Mouse (Mus musculus) forebrain, embryonic 15.5 days (tissue): ENCODE results near the gene Cfap43. TPM values are rescaled to one million over a fixed set of nuclear protein-coding genes. Genes with fewer than 3 reads are reported as not detected.

Source experiments
- ATAC-seq: fragments of 200-750 bp; cut with Nextera tagmentation; replicated peaks from 2 replicates; pipeline ENCODE4 v1.8.0; 2017; ENCODE audit warnings: mild to moderate bottlenecking, moderate TSS enrichment, moderate library complexity
- H3K27ac ChIP-seq: fragments of 300-500 bp; sonication (generic); replicated peaks from 2 replicates; pipeline ENCODE4 v1.5.1; 2015; ENCODE audit warnings: mild to moderate bottlenecking, inconsistent platforms
- H3K27me3 ChIP-seq: fragments of 300-500 bp; sonication (generic); 2 replicates; pipeline ENCODE4 v1.6.1; 2015; ENCODE audit warnings: inconsistent platforms
- H3K36me3 ChIP-seq: fragments of 300-500 bp; sonication (generic); 2 replicates; pipeline ENCODE4 v1.6.1; 2015; ENCODE audit warnings: mild to moderate bottlenecking, inconsistent platforms
- H3K4me1 ChIP-seq: fragments of 300-500 bp; sonication (generic); 2 replicates; pipeline ENCODE4 v1.6.1; 2015; ENCODE audit warnings: inconsistent platforms
- H3K4me2 ChIP-seq: fragments of 300-500 bp; sonication (generic); replicated peaks from 2 replicates; pipeline ENCODE4 v1.6.1; 2015; ENCODE audit warnings: mild to moderate bottlenecking, inconsistent platforms
- H3K4me3 ChIP-seq: fragments of 300-500 bp; sonication (generic); 2 replicates; pipeline ENCODE4 v1.5.1; 2015; ENCODE audit warnings: mild to moderate bottlenecking, inconsistent platforms
- H3K9ac ChIP-seq: fragments of 300-500 bp; sonication (generic); replicated peaks from 2 replicates; pipeline ENCODE4 v1.6.1; 2015; ENCODE audit warnings: mild to moderate bottlenecking, inconsistent platforms
- H3K9me3 ChIP-seq: fragments of 300-500 bp; sonication (generic); 2 replicates; pipeline ENCODE4 v1.6.1; 2016; ENCODE audit warnings: inconsistent platforms
- WGBS: fragments of 180-500 bp; shearing (Covaris S2); methylation state at CpG from one replicate; pipeline ENCODE4 v1.1.7; 2015; ENCODE audit warnings: mixed read lengths; 5-methylcytosine and 5-hydroxymethylcytosine counted together
- polyA plus RNA-seq: library from polyadenylated mRNA; unstranded; fragments of >200 nt; fragmentation: Nextera tagmentation; extraction: Ambion mirVana; gene quantifications from 2 replicates; pipeline ENCODE4 v1.2.1, GENCODE M21; 2015

Cfap43 gene
- polyA plus RNA-seq, 1 experiment from 2014 or later: 2.6 TPM

DNA sequence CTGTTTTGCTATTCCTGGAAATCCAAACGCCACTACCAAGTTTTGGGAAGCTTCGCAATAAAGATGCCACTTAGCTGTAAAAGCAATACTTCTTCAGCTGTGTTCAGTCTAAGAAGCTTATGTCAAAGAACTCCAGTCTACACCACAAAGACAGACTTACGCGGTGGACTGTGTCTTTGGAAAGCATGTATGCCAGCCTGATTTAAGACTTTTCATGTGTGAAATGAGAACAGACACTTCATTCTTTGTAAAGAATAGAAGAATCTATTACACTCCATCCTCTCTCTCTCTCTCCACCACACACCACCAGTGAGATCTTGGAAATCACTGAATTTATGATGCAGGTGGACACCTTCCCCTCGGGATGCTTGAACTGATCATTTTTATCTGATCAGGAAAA lies 168.7 kb downstream of the Cfap43 start:
- no peaks in the 10 kb centered on the region for H3K9me3 ChIP-seq
- H3K4me1 ChIP-seq: no peaks in the 10 kb centered on the region
- no peak overlapping the region for H3K4me2 ChIP-seq
- no peaks in the 10 kb centered on the region for H3K36me3 ChIP-seq
- ATAC-seq: no peak
- H3K9ac ChIP-seq: no peak overlapping the region
- no peaks in the 10 kb centered on the region for H3K27me3 ChIP-seq
- WGBS: 20% methylated on average over 5 of the region's 5 CpGs
- H3K27ac ChIP-seq: no peak overlapping the region
- no peak overlapping the region for H3K4me3 ChIP-seq

DNA sequence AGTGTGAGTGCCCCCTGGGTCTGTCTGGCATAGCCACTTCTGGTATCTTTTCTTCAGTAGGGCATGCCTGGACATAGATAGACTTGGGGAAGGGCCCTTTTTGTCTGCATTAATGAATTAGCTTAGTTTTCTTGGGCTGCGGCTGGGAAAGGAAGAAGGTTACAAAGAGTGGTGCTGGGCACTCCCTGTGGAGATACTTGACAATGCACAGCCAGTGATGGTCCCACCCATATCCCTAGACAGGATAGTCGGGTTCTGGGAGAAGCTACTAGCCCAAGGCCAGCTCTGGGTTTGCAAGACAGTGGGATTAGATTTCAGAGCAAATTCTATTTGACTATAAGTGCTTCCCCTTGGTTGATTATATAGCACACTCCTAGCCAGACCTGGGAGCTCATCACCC lies 170.1 kb downstream of the Cfap43 start:
- no peaks in the 10 kb centered on the region for H3K27me3 ChIP-seq
- H3K36me3 ChIP-seq: no peaks in the 10 kb centered on the region
- H3K9ac ChIP-seq: no peak overlapping the region
- H3K27ac ChIP-seq: no peak overlapping the region
- 85% methylated on average over 2 of the region's 2 CpGs for WGBS
- ATAC-seq: no peak
- H3K4me2 ChIP-seq: no peak overlapping the region
- no peak overlapping the region for H3K4me3 ChIP-seq
- no peaks in the 10 kb centered on the region for H3K9me3 ChIP-seq
- H3K4me1 ChIP-seq: no peaks in the 10 kb centered on the region

DNA sequence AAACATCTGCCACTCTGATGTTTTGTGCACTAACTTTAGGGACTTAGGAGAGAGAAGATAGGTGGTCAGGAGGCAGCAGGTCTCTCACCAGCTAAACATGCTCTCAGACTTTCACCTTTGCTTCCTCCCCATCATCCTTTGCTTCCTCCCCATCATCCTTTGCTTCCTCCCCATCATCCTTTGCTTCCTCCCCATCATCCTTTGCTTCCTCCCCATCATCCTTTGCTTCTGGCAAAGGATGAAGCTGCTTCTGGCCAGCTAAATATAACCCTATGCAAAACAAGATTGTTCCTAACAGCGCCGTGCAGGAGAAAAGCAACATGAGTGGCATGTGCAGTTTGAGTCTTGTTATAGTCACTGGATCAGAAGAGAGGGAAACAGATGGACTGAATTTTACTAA lies 172.0 kb downstream of the Cfap43 start:
- H3K36me3 ChIP-seq: no peaks in the 10 kb centered on the region
- 90% methylated on average over 2 of the region's 2 CpGs for WGBS
- H3K4me1 ChIP-seq: no peaks in the 10 kb centered on the region
- H3K9me3 ChIP-seq: no peaks in the 10 kb centered on the region
- H3K4me3 ChIP-seq: no peak overlapping the region
- no peak overlapping the region for H3K9ac ChIP-seq
- H3K27me3 ChIP-seq: no peaks in the 10 kb centered on the region
- ATAC-seq: no peak
- H3K27ac ChIP-seq: no peak overlapping the region
- no peak overlapping the region for H3K4me2 ChIP-seq

DNA sequence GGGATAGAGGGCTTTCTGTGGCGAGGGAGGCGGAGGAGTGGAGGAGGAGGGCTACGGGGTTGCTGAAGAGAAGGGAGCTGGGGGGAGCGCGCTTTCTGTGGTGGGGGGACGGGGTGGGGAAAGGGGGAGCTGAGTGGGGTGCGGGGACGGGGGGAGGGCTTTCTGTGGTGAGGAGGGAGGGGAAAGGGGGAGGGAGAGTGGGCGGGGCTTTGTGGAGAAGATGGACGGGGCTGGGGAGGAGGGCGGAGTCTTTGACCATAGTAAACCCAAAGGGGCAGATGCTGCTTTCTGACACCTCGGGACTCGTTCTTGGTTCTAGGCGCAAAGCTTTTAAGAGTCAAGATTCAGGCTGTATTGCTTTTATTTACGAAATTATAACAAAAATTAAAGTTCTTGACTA lies 187.2 kb downstream of the Cfap43 start:
- Histone ChIP-seq H3K9ac (peak overlapping the region; percentile 79), H3K4me3 (peak overlapping the region; percentile 86), H3K27me3 (no peaks in the 10 kb centered on the region), H3K9me3 (no peaks in the 10 kb centered on the region), H3K36me3 (peaks cover 38% of the 10 kb centered on the region), H3K4me1 (peaks cover 17% of the 10 kb centered on the region), H3K4me2 (peak overlapping the region; percentile 48), H3K27ac (peak overlapping the region; percentile 98)
- under 1% methylated on average over 12 of the region's 15 CpGs for WGBS
- ATAC-seq: 0 out of 2 replicates have a peak, but pooled peaks have one; percentile 11

DNA sequence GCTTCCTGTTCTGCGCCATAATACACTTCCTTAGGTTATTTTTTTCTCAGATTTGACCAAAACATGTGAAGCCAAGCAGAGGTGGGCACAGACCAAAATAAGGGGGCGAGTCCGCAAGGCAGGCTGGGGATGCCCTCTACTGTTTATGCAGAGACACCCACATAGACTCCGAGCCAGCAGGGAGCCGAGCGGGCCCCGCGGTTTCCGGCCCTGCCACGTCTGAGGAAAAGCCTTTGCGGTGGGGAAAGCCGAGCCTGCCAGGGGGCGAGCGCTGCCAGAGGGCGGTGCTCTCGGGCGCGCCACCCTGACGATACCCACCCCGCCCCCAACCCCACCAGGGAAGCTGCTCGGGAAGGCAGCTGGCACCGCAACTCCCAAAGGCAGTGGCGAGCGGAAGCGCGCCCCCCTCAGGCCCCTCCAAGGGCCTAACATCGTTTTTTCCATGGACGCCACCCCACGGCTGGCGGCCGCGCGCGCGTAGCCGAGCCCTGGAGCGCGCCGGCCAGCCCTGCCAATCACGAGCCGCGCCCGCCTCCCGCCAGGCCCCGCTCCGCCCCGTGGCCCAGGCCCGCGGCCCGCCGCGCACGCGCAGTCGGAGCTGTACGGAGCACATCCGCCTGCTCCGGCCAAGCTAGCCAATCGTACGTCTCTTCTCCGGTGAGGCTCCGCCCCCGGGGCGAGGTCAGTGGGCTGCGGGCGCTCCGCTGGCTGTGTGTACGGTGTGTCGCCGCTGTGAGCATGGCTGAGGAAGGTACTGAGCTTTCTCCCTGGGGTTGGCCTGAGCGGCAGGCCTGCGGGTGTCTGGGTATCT lies 187.8 kb downstream of the Cfap43 start, which contains the start of gene Sfr1:
TSS of gene Sfr1 (plus strand) at position 612 of the 811 bp plus-strand sequence.
- peak within 1 kb of the TSS; percentile 79 for H3K9ac ChIP-seq
- H3K4me2 ChIP-seq: peak within 1 kb of the TSS; percentile 56
- no peaks in the 10 kb centered on the region for H3K9me3 ChIP-seq
- H3K36me3 ChIP-seq: peaks cover 34% of the 10 kb centered on the region
- H3K4me1 ChIP-seq: peaks cover 17% of the 10 kb centered on the region
- peak; percentile 97 for ATAC-seq
- WGBS: under 1% methylated on average over 59 of the region's 72 CpGs
- H3K4me3 ChIP-seq: peak within 1 kb of the TSS; percentile 86
- H3K27ac ChIP-seq: peak within 1 kb of the TSS; percentile 98
- H3K27me3 ChIP-seq: no peaks in the 10 kb centered on the region

DNA sequence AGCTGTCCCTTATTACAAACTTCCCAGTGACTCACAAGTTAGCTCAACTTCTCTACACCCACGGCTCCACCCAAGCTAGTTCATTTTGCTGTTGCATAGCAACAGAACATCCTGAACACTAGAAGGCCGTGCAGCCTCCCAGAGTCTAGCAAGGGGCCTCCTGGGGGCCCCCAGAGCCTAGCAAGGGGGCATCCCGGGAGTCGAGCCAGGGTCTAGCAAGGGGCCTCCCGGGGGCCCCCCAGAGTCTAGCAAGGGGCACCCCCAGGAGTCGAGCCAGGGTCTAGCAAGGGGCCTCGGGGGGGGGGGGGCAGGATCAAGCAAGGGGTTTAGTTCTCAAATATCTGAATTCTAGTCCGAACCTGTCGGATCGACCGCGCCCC lies 188.4 kb downstream of the Cfap43 start:
- peaks cover 23% of the 10 kb centered on the region for H3K4me1 ChIP-seq
- peak overlapping the region; percentile 86 for H3K4me3 ChIP-seq
- 0% methylated on average over 12 of the region's 12 CpGs for WGBS
- H3K27ac ChIP-seq: peak overlapping the region; percentile 98
- peak; percentile 58 for ATAC-seq
- H3K9ac ChIP-seq: peak overlapping the region; percentile 79
- H3K36me3 ChIP-seq: peaks cover 28% of the 10 kb centered on the region
- H3K9me3 ChIP-seq: no peaks in the 10 kb centered on the region
- peak overlapping the region; percentile 56 for H3K4me2 ChIP-seq
- no peaks in the 10 kb centered on the region for H3K27me3 ChIP-seq

DNA sequence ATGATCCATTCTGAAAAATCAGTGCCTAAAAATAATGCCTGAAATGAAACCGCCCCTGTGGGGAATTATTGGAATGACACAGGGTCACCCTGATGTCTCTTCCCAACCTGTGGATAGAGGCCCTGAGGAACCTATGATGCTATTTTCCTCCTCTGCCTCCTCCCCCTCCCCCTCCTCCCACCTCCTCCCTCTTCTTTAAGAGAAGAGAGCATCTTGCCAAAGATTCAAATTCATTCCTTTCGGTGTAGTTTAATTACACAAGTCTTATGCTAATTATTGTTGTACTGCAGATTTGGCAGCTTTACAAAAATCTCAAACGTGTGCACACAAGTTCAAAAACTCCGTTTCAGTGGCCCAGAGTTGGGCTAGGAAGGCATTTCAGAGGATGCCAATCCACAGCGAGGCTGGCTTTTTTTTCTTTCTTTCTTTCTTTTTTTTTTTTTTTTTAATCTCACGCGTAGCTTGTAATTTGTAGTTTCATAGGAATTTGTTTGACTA lies 193.4 kb downstream of the Cfap43 start:
- Histone ChIP-seq H3K4me3 (no peak overlapping the region), H3K27ac (peak overlapping the region; percentile 51; the same call in 1 of the 2 replicates), H3K4me1 (peaks cover 18% of the 10 kb centered on the region), H3K27me3 (no peaks in the 10 kb centered on the region), H3K36me3 (no peaks in the 10 kb centered on the region), H3K4me2 (no peak overlapping the region), H3K9me3 (no peaks in the 10 kb centered on the region), H3K9ac (no peak overlapping the region)
- ATAC-seq: no peak
- WGBS: 18% methylated on average over 7 of the region's 7 CpGs

DNA sequence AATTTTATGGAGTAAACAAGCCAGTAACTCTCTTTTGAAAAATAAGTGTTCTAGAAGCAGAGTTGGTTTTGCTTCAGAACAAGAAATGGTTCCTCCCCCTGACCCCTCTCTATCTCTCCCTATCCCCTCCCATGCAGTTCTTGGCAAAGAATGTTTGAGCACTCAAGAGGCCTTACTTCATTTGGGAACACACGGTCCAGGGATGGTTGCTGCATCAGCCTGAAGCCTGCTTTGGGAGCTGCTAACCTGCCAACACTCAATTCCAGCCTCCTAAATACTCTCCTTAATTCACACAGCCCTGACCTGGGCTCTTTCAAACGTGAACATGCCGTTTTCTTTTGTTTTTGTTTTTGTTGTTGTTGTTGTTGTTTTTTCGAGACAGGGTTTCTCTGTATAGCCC lies 194.2 kb downstream of the Cfap43 start:
- no peak for ATAC-seq
- H3K36me3 ChIP-seq: no peaks in the 10 kb centered on the region
- H3K9me3 ChIP-seq: no peaks in the 10 kb centered on the region
- no peak overlapping the region for H3K27ac ChIP-seq
- whole genome bisulfite sequencing: 69% methylated on average over 4 of the region's 4 CpGs
- H3K4me2 ChIP-seq: no peak overlapping the region
- H3K4me1 ChIP-seq: peaks cover 10% of the 10 kb centered on the region
- H3K4me3 ChIP-seq: no peak overlapping the region
- no peak overlapping the region for H3K9ac ChIP-seq
- H3K27me3 ChIP-seq: no peaks in the 10 kb centered on the region

DNA sequence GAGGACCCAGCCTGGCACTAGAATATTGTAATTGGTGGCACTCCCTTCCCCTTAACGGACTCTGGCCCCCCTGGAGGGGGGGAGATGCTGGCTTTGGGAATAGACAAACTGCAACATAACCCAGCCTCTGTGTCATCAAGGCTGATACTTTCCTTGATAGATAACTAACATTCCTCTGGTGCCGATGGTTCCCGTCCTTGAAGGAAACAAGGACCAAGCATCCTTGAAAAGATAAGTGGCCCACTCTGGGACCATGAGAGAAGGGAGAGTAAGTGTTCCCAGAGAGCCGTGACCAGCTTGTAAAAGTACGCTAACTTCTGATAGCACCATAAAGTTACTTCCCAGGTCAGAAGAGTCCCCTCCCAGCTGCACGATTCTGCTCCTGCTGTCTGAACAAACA lies 196.6 kb downstream of the Cfap43 start:
- no peak for ATAC-seq
- 78% methylated on average over 6 of the region's 6 CpGs for WGBS
- Histone ChIP-seq H3K4me3 (no peak overlapping the region), H3K27me3 (no peaks in the 10 kb centered on the region), H3K36me3 (no peaks in the 10 kb centered on the region), H3K9me3 (no peaks in the 10 kb centered on the region), H3K27ac (no peak overlapping the region), H3K9ac (no peak overlapping the region), H3K4me1 (peaks cover 9% of the 10 kb centered on the region), H3K4me2 (no peak overlapping the region)

DNA sequence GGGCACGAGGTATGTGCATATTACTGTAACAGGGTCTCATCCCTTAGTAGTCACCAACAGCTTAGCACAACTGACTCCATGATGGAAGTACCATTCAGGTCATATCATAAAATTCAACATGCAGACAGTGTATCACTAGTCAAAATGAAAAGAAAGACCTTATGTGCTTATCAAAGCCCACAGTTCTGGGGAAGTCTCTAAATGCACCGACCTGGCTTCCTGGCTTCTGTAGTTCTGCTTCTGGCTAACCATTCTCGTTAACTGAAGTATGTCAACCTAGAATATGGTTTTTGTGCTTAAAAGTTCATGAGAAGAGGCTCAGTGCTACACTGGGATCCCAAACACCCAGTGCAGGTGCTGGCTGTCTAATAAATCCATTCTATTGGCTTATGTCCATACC lies 199.9 kb downstream of the Cfap43 start:
- Histone ChIP-seq H3K4me3 (no peak overlapping the region), H3K9me3 (no peaks in the 10 kb centered on the region), H3K4me1 (no peaks in the 10 kb centered on the region), H3K4me2 (no peak overlapping the region), H3K9ac (no peak overlapping the region), H3K36me3 (no peaks in the 10 kb centered on the region), H3K27me3 (no peaks in the 10 kb centered on the region), H3K27ac (no peak overlapping the region)
- WGBS: 88% methylated on average over 3 of the region's 3 CpGs
- no peak for ATAC-seq

DNA sequence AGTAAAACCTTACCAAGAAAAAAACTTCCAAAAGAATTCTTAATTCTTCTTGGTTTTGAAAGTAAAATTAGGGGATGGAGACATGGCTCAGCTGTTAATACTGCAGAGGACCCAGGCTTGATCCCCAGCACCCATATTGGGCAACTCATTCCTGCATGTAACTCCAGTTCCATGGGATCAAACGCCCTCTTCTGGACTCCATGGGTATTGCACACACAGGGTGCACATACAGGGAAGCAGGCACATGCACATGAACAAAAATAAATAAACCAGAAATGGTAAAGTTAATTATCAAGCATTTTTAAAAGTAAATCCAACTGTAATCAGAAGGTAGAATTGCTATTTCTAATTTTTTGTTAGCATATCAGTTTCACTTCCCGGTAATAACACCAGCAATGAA lies 202.9 kb downstream of the Cfap43 start:
- H3K9me3 ChIP-seq: no peaks in the 10 kb centered on the region
- 67% methylated on average over 2 of the region's 2 CpGs for WGBS
- H3K4me1 ChIP-seq: no peaks in the 10 kb centered on the region
- H3K27ac ChIP-seq: no peak overlapping the region
- no peak overlapping the region for H3K4me3 ChIP-seq
- H3K4me2 ChIP-seq: no peak overlapping the region
- H3K27me3 ChIP-seq: no peaks in the 10 kb centered on the region
- H3K9ac ChIP-seq: no peak overlapping the region
- ATAC-seq: no peak
- H3K36me3 ChIP-seq: no peaks in the 10 kb centered on the region

DNA sequence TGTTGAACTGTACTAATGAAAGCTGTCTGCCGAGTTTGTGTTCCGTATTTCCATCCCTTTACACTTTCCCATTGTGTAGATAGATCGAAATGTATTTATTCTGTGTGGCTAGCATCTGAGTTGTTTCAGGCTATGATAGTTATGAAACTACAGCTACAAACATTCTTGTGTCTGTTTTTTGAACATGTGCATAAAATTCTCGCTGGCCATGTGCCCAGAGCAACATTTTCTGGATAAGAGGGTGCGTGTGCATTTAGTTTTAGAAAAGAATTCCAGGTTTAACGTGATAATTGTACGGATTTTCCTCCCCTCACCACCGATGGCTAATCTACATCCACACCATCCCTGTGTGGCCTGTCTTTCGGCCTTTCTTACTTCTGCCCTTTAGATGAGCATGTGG lies 205.6 kb downstream of the Cfap43 start:
- no peak for ATAC-seq
- Histone ChIP-seq H3K4me2 (no peak overlapping the region), H3K4me3 (no peak overlapping the region), H3K9ac (no peak overlapping the region), H3K4me1 (no peaks in the 10 kb centered on the region), H3K36me3 (no peaks in the 10 kb centered on the region), H3K9me3 (no peaks in the 10 kb centered on the region), H3K27me3 (no peaks in the 10 kb centered on the region), H3K27ac (no peak overlapping the region)
- WGBS: 70% methylated on average over 9 of the region's 9 CpGs

DNA sequence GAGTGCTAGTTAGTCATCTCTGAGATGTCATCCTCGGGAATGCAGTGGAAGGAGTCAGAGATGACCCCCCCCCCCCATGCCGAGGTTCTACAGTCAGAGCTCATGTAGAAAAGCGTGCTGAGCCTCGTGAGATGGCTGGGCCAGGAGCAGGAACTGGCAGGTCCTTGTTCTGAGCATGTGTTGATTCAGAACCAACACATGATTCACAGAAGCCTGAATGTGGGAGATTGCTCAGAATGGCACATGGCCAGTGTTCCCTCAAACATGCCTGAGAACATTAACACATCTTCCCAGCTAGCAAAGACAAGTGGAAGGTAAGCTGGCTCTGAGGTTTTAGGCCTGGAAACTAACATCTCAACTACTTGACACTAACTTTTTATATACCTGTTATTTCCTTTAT lies 208.7 kb downstream of the Cfap43 start:
- H3K27me3 ChIP-seq: no peaks in the 10 kb centered on the region
- no peaks in the 10 kb centered on the region for H3K36me3 ChIP-seq
- 84% methylated on average over 4 of the region's 4 CpGs for WGBS
- no peak overlapping the region for H3K9ac ChIP-seq
- H3K4me3 ChIP-seq: no peak overlapping the region
- H3K9me3 ChIP-seq: no peaks in the 10 kb centered on the region
- H3K4me2 ChIP-seq: no peak overlapping the region
- no peak overlapping the region for H3K27ac ChIP-seq
- no peaks in the 10 kb centered on the region for H3K4me1 ChIP-seq
- ATAC-seq: no peak
